Mouse (Mus musculus) embryonic fibroblast, embryonic 13.5 days (primary cell): Measurements from ENCODE around the gene AC129217.1. TPM values are rescaled to one million over a fixed set of nuclear protein-coding genes. Genes with fewer than 3 reads are reported as not detected.
A peak's percentile ranks its signal among the peaks of the same experiment; 100 is the strongest.

Experiments used
- H3K27ac ChIP-seq: 2 replicates; pipeline ENCODE4 v1.5.1; 2012; ENCODE audit warnings: low read length, control low read depth, inconsistent platforms; ENCODE audit not compliant: insufficient read depth
- H3K4me1 ChIP-seq: 2 replicates; pipeline ENCODE4 v1.6.1; 2011; ENCODE audit warnings: low read length; ENCODE audit not compliant: control insufficient read depth, insufficient read depth
- H3K4me3 ChIP-seq: 2 replicates; pipeline ENCODE4 v1.5.1; 2011; ENCODE audit warnings: mild to moderate bottlenecking, control low read depth, low read length; ENCODE audit not compliant: insufficient read depth
- CTCF ChIP-seq: IDR thresholded peaks from 2 replicates; pipeline ENCODE4 v1.5.1; 2011; ENCODE audit warnings: mild to moderate bottlenecking, control low read depth, low read length, moderate library complexity, borderline replicate concordance; ENCODE audit not compliant: insufficient read depth
- POLR2A ChIP-seq: IDR thresholded peaks from 2 replicates; pipeline ENCODE4 v1.6.1; 2011; ENCODE audit warnings: low read depth, mild to moderate bottlenecking, control low read depth, low read length, moderate library complexity
- polyA plus RNA-seq: library from polyadenylated mRNA; stranded (reverse); fragments of >200 nt; gene quantifications from 2 replicates; pipeline ENCODE4 v1.2.4, GENCODE M21; 2011; ENCODE audit warnings: low read depth; ENCODE audit not compliant: missing spikeins, insufficient read length

Gene AC129217.1
- polyA plus RNA-seq = 43.8 and 73.0 TPM in 2 replicates

GRCm38 (mm10) chr19:8829660-8830059, at the start of gene AC129217.1:
AC129217.1 (plus strand) TSS chr19:8829773.
- no peaks in the 10 kb centered on the region for H3K4me1 ChIP-seq
- no peak within 1 kb of the TSS for H3K4me3 ChIP-seq
- TF ChIP-seq CTCF (no peak), POLR2A (no peak)
- H3K27ac ChIP-seq = no peak within 1 kb of the TSS

DNA sequence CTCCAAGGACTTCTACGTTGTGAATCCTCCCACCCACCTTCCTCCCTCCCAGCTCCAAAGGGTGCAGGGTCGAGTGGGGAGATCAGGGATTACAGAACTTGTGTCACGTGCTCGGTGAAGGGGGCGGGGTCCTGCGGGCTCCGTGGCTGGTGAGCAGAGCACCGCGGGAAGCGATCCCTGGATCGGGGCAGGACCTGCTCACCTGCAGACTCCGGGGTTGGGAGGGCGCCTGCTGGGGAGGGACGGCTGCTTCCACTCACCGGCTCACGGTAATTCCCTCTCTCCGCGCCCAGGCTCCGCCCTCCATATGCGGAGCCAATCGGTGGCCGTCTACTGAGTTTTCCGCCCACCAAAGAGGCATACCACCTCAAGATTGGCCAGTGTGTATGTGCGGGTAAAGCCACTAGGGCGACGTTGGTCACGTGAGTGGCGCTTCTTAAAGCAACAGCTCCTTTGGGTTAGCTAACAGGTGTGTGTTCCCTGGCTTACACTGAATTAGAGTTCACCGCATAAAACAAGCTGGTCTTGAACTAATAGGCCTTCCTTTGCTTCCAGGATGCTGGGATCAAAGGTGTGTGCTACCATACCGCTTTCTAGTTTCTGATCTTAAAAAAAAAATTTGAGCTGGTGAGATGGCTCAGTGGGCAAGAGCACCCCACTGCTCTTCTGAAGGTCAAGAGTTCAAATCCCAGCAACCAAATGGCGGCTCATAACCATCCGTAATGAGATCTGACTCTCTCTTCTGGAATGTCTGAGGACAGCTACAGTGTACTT, 43.4 kb upstream of the AC129217.1 start, which contains the start of gene Taf6l:
TSS of gene Taf6l (minus strand) at position 410 of the 774 bp plus-strand sequence.
- Histone ChIP-seq H3K4me3 (peak within 1 kb of the TSS; percentile 76), H3K4me1 (no peaks in the 10 kb centered on the region; the same call in 1 of the 2 replicates), H3K27ac (no peak within 1 kb of the TSS)
- TF ChIP-seq POLR2A (peak; percentile 51), CTCF (no peak)

GRCm38 (mm10) chr19:8788521-8788920, 41.1 kb upstream of the AC129217.1 start:
- H3K27ac ChIP-seq = no peak overlapping the region
- H3K4me1 ChIP-seq = no peaks in the 10 kb centered on the region; the same call in 1 of the 2 replicates
- no peak overlapping the region for H3K4me3 ChIP-seq
- TF ChIP-seq POLR2A (no peak), CTCF (no peak)

DNA sequence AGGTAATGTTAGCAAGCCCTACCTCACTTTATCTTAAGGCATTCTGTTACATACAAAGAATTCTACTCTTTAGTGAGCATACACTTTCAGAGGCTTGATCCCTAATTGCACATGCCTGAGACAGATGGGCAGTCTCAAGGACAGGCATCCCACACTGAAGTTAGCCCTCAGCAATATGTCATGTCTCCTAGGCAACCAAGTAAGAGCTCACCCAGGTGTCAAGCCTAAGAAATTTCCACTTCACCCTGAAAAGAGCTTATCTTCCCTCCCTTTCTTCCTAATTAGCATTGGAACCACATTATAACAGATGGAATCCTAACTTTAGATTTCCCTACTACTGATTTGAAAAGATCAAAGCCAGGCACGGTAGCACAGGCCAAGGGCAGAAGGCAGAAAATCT, 40.4 kb upstream of the AC129217.1 start:
- Histone ChIP-seq H3K27ac (no peak overlapping the region), H3K4me3 (no peak overlapping the region), H3K4me1 (no peaks in the 10 kb centered on the region; the same call in 1 of the 2 replicates)
- TF ChIP-seq POLR2A (no peak), CTCF (no peak)

DNA sequence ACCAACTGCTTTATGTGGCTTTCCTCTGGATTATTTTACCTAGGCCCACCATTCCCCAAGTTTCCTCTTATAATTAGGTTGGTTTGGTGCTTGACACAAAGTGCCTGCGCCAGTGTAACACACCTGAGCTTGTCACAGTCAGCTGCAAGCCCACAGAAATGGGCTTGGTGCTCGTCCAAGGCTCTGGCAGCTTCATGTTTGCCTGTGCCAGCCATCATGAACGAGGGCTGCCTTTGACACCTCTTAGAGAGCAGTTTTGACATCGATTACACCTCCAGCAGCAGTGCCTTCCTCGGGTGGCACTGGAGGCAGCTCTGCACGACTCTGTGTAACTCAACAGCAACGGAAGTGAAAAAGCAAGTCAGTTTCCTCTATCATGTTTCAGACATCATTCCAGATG, 39.4 kb upstream of the AC129217.1 start:
- H3K27ac ChIP-seq = no peak overlapping the region
- H3K4me3 ChIP-seq = no peak overlapping the region
- H3K4me1 ChIP-seq = no peaks in the 10 kb centered on the region; the same call in 1 of the 2 replicates
- no peak for TF ChIP-seq POLR2A
- TF ChIP-seq CTCF = no peak

DNA sequence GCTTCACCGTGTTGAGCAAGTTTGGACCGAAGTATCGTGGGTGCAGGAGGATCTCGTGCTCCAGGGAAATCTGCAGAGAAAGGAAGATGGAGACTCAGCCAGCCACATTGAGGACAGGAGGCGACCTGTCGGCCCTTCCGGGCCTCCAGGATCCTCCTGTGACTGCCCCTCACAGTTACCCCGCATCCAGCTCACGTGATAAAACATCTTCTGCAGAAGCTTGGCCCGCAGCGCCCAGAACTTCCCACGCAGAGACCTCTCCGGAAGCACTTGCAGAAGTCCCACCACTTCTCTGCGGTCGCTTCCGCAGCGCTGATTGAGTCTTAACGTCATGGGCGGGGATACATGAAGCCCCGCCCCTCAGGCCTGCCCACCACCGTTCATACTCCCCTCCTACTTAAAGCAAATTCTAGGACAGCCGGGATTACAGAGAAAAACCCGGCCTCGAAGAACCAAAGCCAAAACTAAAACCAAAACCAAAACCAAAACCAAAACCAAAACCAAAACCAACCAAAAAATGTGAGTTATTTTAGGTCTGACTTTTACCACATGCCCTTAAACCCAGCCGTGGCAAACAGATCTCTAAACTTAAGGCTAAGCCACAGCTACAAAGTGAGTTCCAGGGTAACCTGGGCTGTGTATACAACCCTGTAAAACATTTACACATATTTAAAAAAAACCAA, 31.2 kb upstream of the AC129217.1 start, which contains the start of gene Polr2g:
TSS of gene Polr2g (minus strand) at position 314 of the 683 bp plus-strand sequence.
- peak within 1 kb of the TSS; percentile 92 for H3K4me3 ChIP-seq
- no peak within 1 kb of the TSS; the same call in 1 of the 2 replicates for H3K27ac ChIP-seq
- peaks cover 3% of the 10 kb centered on the region for H3K4me1 ChIP-seq
- TF ChIP-seq POLR2A (peak; percentile 86), CTCF (no peak)

DNA sequence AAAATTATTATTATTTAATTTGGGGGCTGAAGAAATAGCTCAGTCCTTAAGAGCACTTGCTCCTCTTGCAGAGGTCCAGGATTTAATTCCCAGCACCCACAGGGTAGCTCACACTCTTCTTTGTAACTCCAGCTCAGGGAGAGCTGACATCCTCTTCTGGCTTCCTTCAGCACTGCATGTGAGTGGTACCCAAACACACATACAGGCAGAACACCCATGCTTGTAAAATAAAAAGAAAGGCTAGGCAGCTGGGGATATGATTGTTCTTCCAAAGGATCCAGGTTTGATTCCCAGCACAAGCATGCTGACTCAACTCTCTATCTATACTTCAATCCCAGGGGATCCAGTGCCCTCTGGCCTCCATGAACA, 30.6 kb upstream of the AC129217.1 start:
- H3K27ac ChIP-seq = no peak overlapping the region
- H3K4me3 ChIP-seq = no peak overlapping the region
- H3K4me1 ChIP-seq = peaks cover 3% of the 10 kb centered on the region
- TF ChIP-seq POLR2A = no peak
- TF ChIP-seq CTCF = no peak

DNA sequence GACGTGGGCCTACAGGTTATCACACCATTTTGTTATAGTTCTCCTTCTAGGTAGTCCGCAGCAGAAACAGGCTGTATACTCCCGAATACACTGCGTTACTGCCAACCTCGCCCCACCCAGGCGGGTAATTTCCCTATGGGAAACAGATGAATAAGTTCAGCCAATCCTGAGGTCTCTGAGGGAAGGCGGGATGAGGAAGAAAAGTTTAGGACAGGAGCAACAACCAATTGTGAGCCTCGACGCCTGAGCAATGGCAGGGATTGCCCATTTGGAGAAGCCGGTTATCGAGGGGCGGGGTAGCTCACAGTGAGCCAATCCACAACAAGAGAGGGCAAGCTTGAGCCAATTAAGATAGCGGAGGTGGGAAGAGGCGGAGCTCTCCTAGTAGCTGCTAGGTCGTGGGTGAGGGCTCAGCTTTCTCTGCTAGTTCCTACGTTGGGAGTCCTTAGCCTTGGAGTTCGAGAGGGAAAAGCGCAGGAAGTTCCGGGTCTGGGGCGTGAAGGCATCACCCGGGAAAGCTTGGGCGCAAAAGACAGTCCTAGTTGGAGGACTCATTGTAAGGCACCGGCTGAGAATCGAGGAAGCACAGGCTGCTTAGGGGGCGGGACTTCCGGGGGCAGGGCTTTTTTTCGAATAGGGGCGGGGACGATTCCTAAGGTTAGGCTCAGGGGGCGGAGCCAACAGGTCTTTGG, 27.3 kb upstream of the AC129217.1 start, which contains the start of gene Zbtb3:
TSS of gene Zbtb3 (plus strand) at position 426 of the 692 bp plus-strand sequence.
- Histone ChIP-seq H3K4me3 (peak within 1 kb of the TSS; percentile 76), H3K4me1 (no peaks in the 10 kb centered on the region; the same call in 1 of the 2 replicates), H3K27ac (peak within 1 kb of the TSS; percentile 63)
- TF ChIP-seq CTCF (no peak), POLR2A (peak; percentile 87)

- TF ChIP-seq CTCF = no peak
- no peak for TF ChIP-seq POLR2A
- no peak overlapping the region for H3K27ac ChIP-seq
- no peak overlapping the region for H3K4me3 ChIP-seq
- H3K4me1 ChIP-seq = no peaks in the 10 kb centered on the region
These were observed 26.3 kb upstream of the AC129217.1 start for GRCm38 (mm10) chr19:8803204-8803780.
